Mouse (Mus musculus): ENCODE data around the gene Scp2. TPM values are rescaled to one million over a fixed set of nuclear protein-coding genes. Genes with fewer than 3 reads are reported as not detected.

Scp2 gene
- total and polyA plus RNA-seq, 3 experiments, result 65.8 to 84.4 TPM; not detected in 1

GRCm38 (mm10) chr4:108116466-108116865 lies 28.3 kb downstream of the Scp2 start:
- DNase-seq (ENCODE audit: low read depth, low spot score), result no peak
- TF ChIP-seq CTCF (IDR thresholded peaks at IDR 0.05 in 2 of 3, conservative IDR thresholded peaks at IDR 0.05 in 1 of 3; ENCODE audit: control insufficient read depth in 1 of 3, insufficient read depth in 1 of 3, low read depth in 2 of 3, low read length in 3 of 3, poor library complexity in 1 of 3, severe bottlenecking in 1 of 3), result no peak
- TF ChIP-seq UBTF (IDR thresholded peaks at IDR 0.05; ENCODE audit: borderline replicate concordance, insufficient read depth, low read depth, low read length), result no peak
- no peak for TF ChIP-seq ZMIZ1 (IDR thresholded peaks at IDR 0.05; ENCODE audit: low read depth, low read length)
- TF ChIP-seq CHD1 (IDR thresholded peaks at IDR 0.05; ENCODE audit: low read depth, low read length), result no peak
- TF ChIP-seq TCF12 (IDR thresholded peaks at IDR 0.05; ENCODE audit: low read depth, low read length), result no peak
- no peak for TF ChIP-seq JUND (IDR thresholded peaks at IDR 0.05; ENCODE audit: low read depth, low read length)
- TF ChIP-seq POLR2A (IDR thresholded peaks at IDR 0.05; ENCODE audit: control insufficient read depth in 1 of 2, insufficient read depth in 1 of 2, low read depth in 1 of 2, low read length in 2 of 2, poor library complexity in 1 of 2), result no peak
- TF ChIP-seq MXI1 (IDR thresholded peaks at IDR 0.05; ENCODE audit: low read depth, low read length), result no peak
- no peak for TF ChIP-seq CHD2 (IDR thresholded peaks at IDR 0.05; ENCODE audit: low read length)
- no peak for TF ChIP-seq ZNF384 (IDR thresholded peaks at IDR 0.05; ENCODE audit: low read depth, low read length)
- Histone ChIP-seq H3K4me1 (ENCODE audit: control insufficient read depth in 1 of 2, insufficient read depth in 2 of 2, low read length in 2 of 2) (peaks cover 0 to 8% of the 10 kb centered on the region in 2 experiments; a peak in 2 of 4 replicates), H3K9ac (ENCODE audit: control insufficient read depth, low read depth, low read length, poor library complexity, severe bottlenecking) (no peak overlapping the region), H3K9me3 (replicated peaks; ENCODE audit: insufficient read depth, low read length) (no peaks in the 10 kb centered on the region), H3K79me2 (ENCODE audit: control insufficient read depth, insufficient read depth, low read length, poor library complexity) (peaks cover 3% of the 10 kb centered on the region; the same call in 1 of the 2 replicates), H3K4me3 (ENCODE audit: control insufficient read depth in 1 of 2, insufficient read depth in 1 of 2, low read depth in 2 of 2, low read length in 2 of 2) (no peak overlapping the region), H3K27ac (ENCODE audit: control insufficient read depth, low read depth, low read length) (no peak overlapping the region), H3K36me3 (ENCODE audit: control insufficient read depth in 1 of 2, insufficient read depth in 2 of 2, low read length in 2 of 2) (peaks cover 0 to 10% of the 10 kb centered on the region in 2 experiments; a peak in 2 of 4 replicates), H3K27me3 (ENCODE audit: control insufficient read depth in 1 of 2, insufficient read depth in 2 of 2, low read length in 2 of 2) (no peaks in the 10 kb centered on the region)

GRCm38 (mm10) chr4:108110706-108111105 lies 34.1 kb downstream of the Scp2 start:
- no peaks in the 10 kb centered on the region for H3K79me2 ChIP-seq (ENCODE audit: control insufficient read depth, insufficient read depth, low read length, poor library complexity)
- DNase-seq (ENCODE audit: low read depth, low spot score), result no peak
- H3K36me3 ChIP-seq (ENCODE audit: control insufficient read depth in 1 of 2, insufficient read depth in 2 of 2, low read length in 2 of 2), result no peaks in the 10 kb centered on the region
- no peak for TF ChIP-seq MAX (IDR thresholded peaks at IDR 0.05; ENCODE audit: low read length)
- no peak for TF ChIP-seq USF1 (IDR thresholded peaks at IDR 0.05; ENCODE audit: low read depth, low read length)
- TF ChIP-seq GABPA (IDR thresholded peaks at IDR 0.05; ENCODE audit: low read depth, low read length), result no peak
- TF ChIP-seq NRF1 (IDR thresholded peaks at IDR 0.05; ENCODE audit: insufficient read depth, low read depth, low read length, poor library complexity, severe bottlenecking), result no peak
- no peak for TF ChIP-seq RCOR1 (IDR thresholded peaks at IDR 0.05; ENCODE audit: low read depth, low read length)
- TF ChIP-seq TCF12 (IDR thresholded peaks at IDR 0.05; ENCODE audit: low read depth, low read length), result no peak
- no peak for TF ChIP-seq ZMIZ1 (IDR thresholded peaks at IDR 0.05; ENCODE audit: low read depth, low read length)
- no peak for TF ChIP-seq RAD21 (IDR thresholded peaks at IDR 0.05; ENCODE audit: low read depth, low read length)
- no peak overlapping the region for H3K27ac ChIP-seq (ENCODE audit: control insufficient read depth, low read depth, low read length)
- no peaks in the 10 kb centered on the region for H3K4me1 ChIP-seq (ENCODE audit: control insufficient read depth in 1 of 2, insufficient read depth in 2 of 2, low read length in 2 of 2)
- no peaks in the 10 kb centered on the region for H3K9me3 ChIP-seq (replicated peaks; ENCODE audit: insufficient read depth, low read length)
- H3K9ac ChIP-seq (ENCODE audit: control insufficient read depth, low read depth, low read length, poor library complexity, severe bottlenecking), result no peak overlapping the region
- H3K27me3 ChIP-seq (ENCODE audit: control insufficient read depth in 1 of 2, insufficient read depth in 2 of 2, low read length in 2 of 2), result no peaks in the 10 kb centered on the region
- no peak overlapping the region for H3K4me3 ChIP-seq (ENCODE audit: control insufficient read depth in 1 of 2, insufficient read depth in 1 of 2, low read depth in 2 of 2, low read length in 2 of 2)

All from MEL (cell line).